Mouse (Mus musculus): ENCODE results near the gene Cchcr1.

- TF ChIP-seq CTCF (IDR thresholded peaks at IDR 0.05; ENCODE audit: low read depth) (no peak), EP300 (IDR thresholded peaks at IDR 0.05; ENCODE audit: low read depth) (no peak)
Observed at GRCm38 (mm10) chr17:35548636-35549035, 31.7 kb downstream of the Cchcr1 start.
